Mouse (Mus musculus): ENCODE measurements around the gene Dnajc1. TPM values are rescaled to one million over a fixed set of nuclear protein-coding genes. Genes with fewer than 3 reads are reported as not detected.

Gene Dnajc1
- total RNA-seq, 1 experiment = 16.4 TPM

DNA sequence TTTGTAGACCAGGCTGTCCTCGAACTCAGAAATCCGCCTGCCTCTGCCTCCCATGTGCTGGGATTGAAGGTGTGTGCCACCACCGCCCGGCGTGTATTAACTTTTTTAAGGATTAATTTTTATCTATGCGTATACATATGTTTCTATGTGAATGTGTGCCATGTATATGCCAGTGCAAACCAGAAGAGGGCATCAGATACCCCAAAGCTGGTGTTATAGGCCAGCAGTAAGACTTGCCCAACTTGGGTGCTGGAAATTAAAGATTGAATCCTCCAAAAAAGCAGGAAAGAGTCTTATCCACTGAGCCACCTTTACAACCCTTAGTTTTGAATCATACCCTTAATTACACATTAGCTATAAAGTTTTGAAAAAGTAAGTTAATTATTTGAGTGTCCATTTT, 107.5 kb downstream of the Dnajc1 start:
- Histone ChIP-seq H3K9me3 (ENCODE audit: control insufficient read depth, insufficient read depth, low read depth, low read length) (no peaks in the 10 kb centered on the region), H3K4me3 (ENCODE audit: insufficient read depth in 1 of 2, low read depth in 1 of 2, low read length in 2 of 2, poor library complexity in 1 of 2, severe bottlenecking in 1 of 2) (no peak overlapping the region), H3K27ac (ENCODE audit: insufficient read depth, low read depth, low read length, poor library complexity, severe bottlenecking) (no peak overlapping the region), H3K9ac (ENCODE audit: insufficient read depth, low read depth, low read length, poor library complexity, severe bottlenecking) (no peak overlapping the region), H3K36me3 (ENCODE audit: control insufficient read depth, insufficient read depth, low read length, poor library complexity, severe bottlenecking) (no peaks in the 10 kb centered on the region), H3K4me1 (ENCODE audit: control insufficient read depth in 2 of 2, insufficient read depth in 2 of 2, low read length in 2 of 2, poor library complexity in 1 of 2) (no peaks in the 10 kb centered on the region)
- DNase-seq (ENCODE audit: low read depth, low spot score) = no peak
- in situ Hi-C loops (cut with MboI; ENCODE audit: low sequenced_read_pairs in 2 of 2, unreplicated experiment in 2 of 2) = no loop called here
- TF ChIP-seq CHD2 (IDR thresholded peaks at IDR 0.05; ENCODE audit: low read depth, low read length) (no peak), ZC3H11A (IDR thresholded peaks at IDR 0.05; ENCODE audit: borderline replicate concordance, low read depth, low read length) (no peak), MAFK (IDR thresholded peaks at IDR 0.05; ENCODE audit: insufficient read depth, low read depth, low read length) (no peak), HCFC1 (IDR thresholded peaks at IDR 0.05; ENCODE audit: borderline replicate concordance, insufficient read depth, low read length) (no peak), ZNF384 (IDR thresholded peaks at IDR 0.05; ENCODE audit: low read depth, low read length) (no peak)

GRCm38 (mm10) chr2:18265736-18266135, 126.9 kb downstream of the Dnajc1 start:
- H3K9me3 ChIP-seq (ENCODE audit: control insufficient read depth, insufficient read depth, low read depth, low read length) = no peaks in the 10 kb centered on the region
- no peaks in the 10 kb centered on the region for H3K36me3 ChIP-seq (ENCODE audit: control insufficient read depth, insufficient read depth, low read length, poor library complexity, severe bottlenecking)
- TF ChIP-seq CHD2 (IDR thresholded peaks at IDR 0.05; ENCODE audit: low read depth, low read length) (no peak), ZNF384 (IDR thresholded peaks at IDR 0.05; ENCODE audit: low read depth, low read length) (no peak), HCFC1 (IDR thresholded peaks at IDR 0.05; ENCODE audit: borderline replicate concordance, insufficient read depth, low read length) (no peak)
- no peak for DNase-seq (ENCODE audit: low read depth, low spot score)
- no peak overlapping the region for H3K27ac ChIP-seq (ENCODE audit: insufficient read depth, low read depth, low read length, poor library complexity, severe bottlenecking)
- H3K4me1 ChIP-seq (ENCODE audit: control insufficient read depth in 2 of 2, insufficient read depth in 2 of 2, low read length in 2 of 2, poor library complexity in 1 of 2) = no peaks in the 10 kb centered on the region
- no peak overlapping the region for H3K4me3 ChIP-seq (ENCODE audit: insufficient read depth in 1 of 2, low read depth in 1 of 2, low read length in 2 of 2, poor library complexity in 1 of 2, severe bottlenecking in 1 of 2)
- in situ Hi-C loops (cut with MboI; ENCODE audit: low sequenced_read_pairs in 2 of 2, unreplicated experiment in 2 of 2) = no loop called here
- H3K9ac ChIP-seq (ENCODE audit: insufficient read depth, low read depth, low read length, poor library complexity, severe bottlenecking) = no peak overlapping the region

DNA sequence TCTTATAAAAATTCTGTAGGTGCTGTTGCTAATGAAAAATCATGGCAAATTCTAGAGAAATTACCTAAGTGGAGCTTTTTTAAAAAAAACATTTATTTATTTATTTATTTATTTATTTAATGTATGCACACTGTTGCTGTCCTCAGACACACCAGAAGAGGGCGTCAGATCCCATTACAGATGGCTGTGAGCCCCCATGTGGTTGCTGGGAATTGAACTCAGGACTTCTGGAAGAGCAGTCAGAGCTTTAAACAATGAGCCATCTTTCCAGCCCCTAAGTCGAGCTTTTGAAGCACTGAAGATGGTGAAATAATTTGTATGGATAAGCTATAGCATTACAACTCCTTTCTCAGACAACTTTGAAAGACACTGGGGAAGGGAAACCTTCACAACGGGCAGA, 128.1 kb downstream of the Dnajc1 start:
- no peak overlapping the region for H3K27ac ChIP-seq (ENCODE audit: insufficient read depth, low read depth, low read length, poor library complexity, severe bottlenecking)
- TF ChIP-seq ZC3H11A (IDR thresholded peaks at IDR 0.05; ENCODE audit: borderline replicate concordance, low read depth, low read length) (no peak), MAFK (IDR thresholded peaks at IDR 0.05; ENCODE audit: insufficient read depth, low read depth, low read length) (no peak), ZNF384 (IDR thresholded peaks at IDR 0.05; ENCODE audit: low read depth, low read length) (no peak), HCFC1 (IDR thresholded peaks at IDR 0.05; ENCODE audit: borderline replicate concordance, insufficient read depth, low read length) (no peak), CHD2 (IDR thresholded peaks at IDR 0.05; ENCODE audit: low read depth, low read length) (no peak)

GRCm38 (mm10) chr2:18262298-18262697, 130.3 kb downstream of the Dnajc1 start:
- no peak for TF ChIP-seq CHD2 (IDR thresholded peaks at IDR 0.05; ENCODE audit: low read depth, low read length)
- TF ChIP-seq MAFK (IDR thresholded peaks at IDR 0.05; ENCODE audit: insufficient read depth, low read depth, low read length) = no peak
- TF ChIP-seq ZC3H11A (IDR thresholded peaks at IDR 0.05; ENCODE audit: borderline replicate concordance, low read depth, low read length) = no peak
- no peak for TF ChIP-seq ZNF384 (IDR thresholded peaks at IDR 0.05; ENCODE audit: low read depth, low read length)
- TF ChIP-seq HCFC1 (IDR thresholded peaks at IDR 0.05; ENCODE audit: borderline replicate concordance, insufficient read depth, low read length) = no peak
- Histone ChIP-seq H3K9ac (ENCODE audit: insufficient read depth, low read depth, low read length, poor library complexity, severe bottlenecking) (no peak overlapping the region), H3K4me1 (ENCODE audit: control insufficient read depth in 2 of 2, insufficient read depth in 2 of 2, low read length in 2 of 2, poor library complexity in 1 of 2) (no peaks in the 10 kb centered on the region), H3K9me3 (ENCODE audit: control insufficient read depth, insufficient read depth, low read depth, low read length) (no peaks in the 10 kb centered on the region), H3K4me3 (ENCODE audit: insufficient read depth in 1 of 2, low read depth in 1 of 2, low read length in 2 of 2, poor library complexity in 1 of 2, severe bottlenecking in 1 of 2) (no peak overlapping the region), H3K27ac (ENCODE audit: insufficient read depth, low read depth, low read length, poor library complexity, severe bottlenecking) (no peak overlapping the region), H3K36me3 (ENCODE audit: control insufficient read depth, insufficient read depth, low read length, poor library complexity, severe bottlenecking) (no peaks in the 10 kb centered on the region)
- DNase-seq (ENCODE audit: low read depth, low spot score) = no peak
- in situ Hi-C loops (cut with MboI; ENCODE audit: low sequenced_read_pairs in 2 of 2, unreplicated experiment in 2 of 2) = no loop called here

More for the DNA sequence above, 128.1 kb downstream of the Dnajc1 start:
- Histone ChIP-seq H3K9ac (ENCODE audit: insufficient read depth, low read depth, low read length, poor library complexity, severe bottlenecking) (no peak overlapping the region), H3K36me3 (ENCODE audit: control insufficient read depth, insufficient read depth, low read length, poor library complexity, severe bottlenecking) (no peaks in the 10 kb centered on the region), H3K4me1 (ENCODE audit: control insufficient read depth in 2 of 2, insufficient read depth in 2 of 2, low read length in 2 of 2, poor library complexity in 1 of 2) (no peaks in the 10 kb centered on the region), H3K9me3 (ENCODE audit: control insufficient read depth, insufficient read depth, low read depth, low read length) (no peaks in the 10 kb centered on the region), H3K4me3 (ENCODE audit: insufficient read depth in 1 of 2, low read depth in 1 of 2, low read length in 2 of 2, poor library complexity in 1 of 2, severe bottlenecking in 1 of 2) (no peak overlapping the region)
- in situ Hi-C loops (cut with MboI; ENCODE audit: low sequenced_read_pairs in 2 of 2, unreplicated experiment in 2 of 2) = no loop called here
- no peak for DNase-seq (ENCODE audit: low read depth, low spot score)

GRCm38 (mm10) chr2:18249224-18249623, 143.4 kb downstream of the Dnajc1 start:
- H3K9ac ChIP-seq (ENCODE audit: insufficient read depth, low read depth, low read length, poor library complexity, severe bottlenecking) = no peak overlapping the region
- H3K4me1 ChIP-seq (ENCODE audit: control insufficient read depth in 2 of 2, insufficient read depth in 2 of 2, low read length in 2 of 2, poor library complexity in 1 of 2) = no peaks in the 10 kb centered on the region
- no peak overlapping the region for H3K27ac ChIP-seq (ENCODE audit: insufficient read depth, low read depth, low read length, poor library complexity, severe bottlenecking)
- no peaks in the 10 kb centered on the region for H3K9me3 ChIP-seq (ENCODE audit: control insufficient read depth, insufficient read depth, low read depth, low read length)
- TF ChIP-seq HCFC1 (IDR thresholded peaks at IDR 0.05; ENCODE audit: borderline replicate concordance, insufficient read depth, low read length) (no peak), ZC3H11A (IDR thresholded peaks at IDR 0.05; ENCODE audit: borderline replicate concordance, low read depth, low read length) (no peak), MAFK (IDR thresholded peaks at IDR 0.05; ENCODE audit: insufficient read depth, low read depth, low read length) (no peak), ZNF384 (IDR thresholded peaks at IDR 0.05; ENCODE audit: low read depth, low read length) (peak; percentile 45; the same call in 1 of the 2 replicates)
- no peak overlapping the region for H3K4me3 ChIP-seq (ENCODE audit: insufficient read depth in 1 of 2, low read depth in 1 of 2, low read length in 2 of 2, poor library complexity in 1 of 2, severe bottlenecking in 1 of 2)
- in situ Hi-C loops (cut with MboI; ENCODE audit: low sequenced_read_pairs in 2 of 2, unreplicated experiment in 2 of 2) = no loop called here
- DNase-seq (ENCODE audit: low read depth, low spot score) = no peak
- no peaks in the 10 kb centered on the region for H3K36me3 ChIP-seq (ENCODE audit: control insufficient read depth, insufficient read depth, low read length, poor library complexity, severe bottlenecking)

Measured in ES-E14 (cell line).